Mouse (Mus musculus): ENCODE results near the gene Krt14.

DNA sequence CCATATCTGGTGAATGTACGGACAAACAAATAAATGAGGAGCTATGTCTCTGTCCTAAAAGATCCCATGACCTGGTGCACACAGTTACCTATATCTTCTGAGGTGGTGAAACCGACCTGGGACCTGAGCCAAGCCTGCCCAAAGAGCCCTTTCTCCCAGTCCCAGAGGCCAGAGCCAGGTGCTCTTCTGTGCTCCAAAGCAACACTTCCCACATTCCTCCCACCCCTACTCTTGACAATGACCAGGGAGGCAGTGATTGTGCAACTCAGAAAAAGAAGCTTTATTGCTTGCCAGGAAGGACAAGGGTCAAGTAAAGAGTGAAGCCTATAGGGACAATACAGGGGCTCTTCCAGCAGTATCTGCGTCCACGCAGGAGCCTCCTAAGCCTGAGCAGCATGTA is 4.4 kb downstream of the Krt14 start:
- TF ChIP-seq CTCF (IDR thresholded peaks at IDR 0.05; ENCODE audit: low read depth, low read length) = no peak
- TF ChIP-seq POLR2A (IDR thresholded peaks at IDR 0.05; ENCODE audit: extremely low read depth, insufficient read depth, low read length) = no peak

All from liver, adult 2 months (tissue).